Mouse (Mus musculus) layer of hippocampus, adult 8-10 months (tissue): ENCODE measurements at regions not wholly inside any gene's neighbourhood (a gene's known extent, or its start where the extent isn't known, plus 50 kb on each side); places are given as distances from the start of the nearest gene placed in this dataset.

Experiments used
- DNase-seq, 2 experiments: peaks; one replicate each; pipeline ENCODE4 v3.0.0; 2022; ENCODE audit warnings: low spot score in 2 of 2

- DNase-seq = no peak
Measured at GRCm38 (mm10) chr2:50654221-50654952, 357.8 kb upstream of the Mmadhc start.

- no peak for DNase-seq
Measured at GRCm38 (mm10) chr2:50653121-50653615, 356.6 kb upstream of the Mmadhc start.

- DNase-seq = no peak
Measured at GRCm38 (mm10) chr2:50649656-50650055, 353.1 kb upstream of the Mmadhc start.

GRCm38 (mm10) chr2:50643219-50643618, 346.6 kb upstream of the Mmadhc start:
- DNase-seq = no peak

- no peak for DNase-seq
Measured at GRCm38 (mm10) chr2:50642198-50642597, 345.6 kb upstream of the Mmadhc start.

GRCm38 (mm10) chr2:50635896-50636295, 339.3 kb upstream of the Mmadhc start:
- DNase-seq = no peak

GRCm38 (mm10) chr2:50631786-50632185, 335.2 kb upstream of the Mmadhc start:
- DNase-seq = no peak

- no peak for DNase-seq
Measured at GRCm38 (mm10) chr2:50627501-50627900, 330.9 kb upstream of the Mmadhc start.

- no peak for DNase-seq
Measured at GRCm38 (mm10) chr2:50625233-50625749, 328.7 kb upstream of the Mmadhc start.

- DNase-seq = no peak
Measured at GRCm38 (mm10) chr2:50609086-50609485, 312.5 kb upstream of the Mmadhc start.

GRCm38 (mm10) chr2:50589195-50589594, 292.6 kb upstream of the Mmadhc start:
- no peak for DNase-seq

GRCm38 (mm10) chr2:50588652-50589051, 292.1 kb upstream of the Mmadhc start:
- no peak for DNase-seq

- DNase-seq = no peak
Measured at GRCm38 (mm10) chr2:50586321-50587050, 289.9 kb upstream of the Mmadhc start.

GRCm38 (mm10) chr2:50579620-50580019, 283.0 kb upstream of the Mmadhc start:
- DNase-seq = no peak

- DNase-seq = no peak
Measured at GRCm38 (mm10) chr2:50578278-50579043, 281.9 kb upstream of the Mmadhc start.

GRCm38 (mm10) chr2:50577736-50578135, 281.1 kb upstream of the Mmadhc start:
- peak; percentile 20 to 29 for DNase-seq

- no peak for DNase-seq
Measured at GRCm38 (mm10) chr2:50573455-50573854, 276.9 kb upstream of the Mmadhc start.

- DNase-seq = no peak
Measured at GRCm38 (mm10) chr2:50571021-50571420, 274.4 kb upstream of the Mmadhc start.

GRCm38 (mm10) chr2:50569502-50570285, 273.1 kb upstream of the Mmadhc start:
- no peak for DNase-seq

- no peak for DNase-seq
Measured at GRCm38 (mm10) chr2:50568777-50569501, 272.3 kb upstream of the Mmadhc start.
